Mouse (Mus musculus) A20 (cell line): Measurements from ENCODE around the gene Skap1.
A peak's percentile ranks its signal among the peaks of the same experiment; 100 is the strongest.

Experiments used
- DNase-seq: peaks from one replicate; pipeline ENCODE4 v3.0.0-alpha.2; 2011; ENCODE audit warnings: low read depth, low spot score

Skap1 gene

GRCm38 (mm10) chr11:96622782-96623181 lies 158.4 kb downstream of the Skap1 start:
- DNase-seq, result peak; percentile 48

GRCm38 (mm10) chr11:96624436-96624835 lies 160.0 kb downstream of the Skap1 start:
- no peak for DNase-seq

GRCm38 (mm10) chr11:96629775-96630174 lies 165.4 kb downstream of the Skap1 start:
- no peak for DNase-seq

GRCm38 (mm10) chr11:96631521-96631920 lies 167.1 kb downstream of the Skap1 start:
- DNase-seq, result no peak

- DNase-seq, result no peak
Measured at GRCm38 (mm10) chr11:96637927-96638326, 173.5 kb downstream of the Skap1 start.

- DNase-seq, result no peak
Measured at GRCm38 (mm10) chr11:96639805-96640204, 175.4 kb downstream of the Skap1 start.

- peak; percentile 30 for DNase-seq
Measured at GRCm38 (mm10) chr11:96642173-96643140, 178.1 kb downstream of the Skap1 start.

- DNase-seq, result no peak
Measured at GRCm38 (mm10) chr11:96644969-96645368, 180.6 kb downstream of the Skap1 start.

GRCm38 (mm10) chr11:96645538-96646037 lies 181.2 kb downstream of the Skap1 start:
- no peak for DNase-seq

GRCm38 (mm10) chr11:96651848-96652247 lies 187.5 kb downstream of the Skap1 start:
- DNase-seq, result no peak

GRCm38 (mm10) chr11:96653867-96654266 lies 189.5 kb downstream of the Skap1 start:
- no peak for DNase-seq

GRCm38 (mm10) chr11:96658420-96658819 lies 194.0 kb downstream of the Skap1 start:
- DNase-seq, result no peak

- DNase-seq, result peak; percentile 51
Measured at GRCm38 (mm10) chr11:96666924-96667323, 202.5 kb downstream of the Skap1 start.

GRCm38 (mm10) chr11:96668367-96668766 lies 204.0 kb downstream of the Skap1 start:
- DNase-seq, result no peak

- DNase-seq, result no peak
Measured at GRCm38 (mm10) chr11:96673792-96674191, 209.4 kb downstream of the Skap1 start.

GRCm38 (mm10) chr11:96674786-96675365 lies 210.5 kb downstream of the Skap1 start:
- DNase-seq, result no peak

- no peak for DNase-seq
Measured at GRCm38 (mm10) chr11:96678026-96678425, 213.6 kb downstream of the Skap1 start.

- DNase-seq, result no peak
Measured at GRCm38 (mm10) chr11:96679026-96679425, 214.6 kb downstream of the Skap1 start.

- DNase-seq, result peak; percentile 17
Measured at GRCm38 (mm10) chr11:96685381-96685780, 221.0 kb downstream of the Skap1 start.

GRCm38 (mm10) chr11:96686713-96687280 lies 222.4 kb downstream of the Skap1 start:
- no peak for DNase-seq

- DNase-seq, result no peak
Measured at GRCm38 (mm10) chr11:96692250-96692649, 227.9 kb downstream of the Skap1 start.

GRCm38 (mm10) chr11:96693360-96693759 lies 229.0 kb downstream of the Skap1 start:
- DNase-seq, result no peak
